Mouse (Mus musculus) CH12F3 (cell line): ENCODE data around the gene Dusp15.

Experiments
- in situ Hi-C: fragments of 300-500 bp; cut with MboI; formaldehyde crosslinking; loops from 2 replicates; pipeline ENCODE4 v1.14.3; 2020; ENCODE audit warnings: low sequenced_read_pairs

The Dusp15 gene

GRCm38 (mm10) chr2:152931456-152932160 is 19.9 kb downstream of the Dusp15 start:
- in situ Hi-C loops = no loop called here

- in situ Hi-C loops = no loop called here
These were observed 21.2 kb downstream of the Dusp15 start for GRCm38 (mm10) chr2:152930276-152930675.

GRCm38 (mm10) chr2:152928988-152929370 is 22.5 kb downstream of the Dusp15 start:
- in situ Hi-C loops = no loop called here

GRCm38 (mm10) chr2:152928219-152928987 is 23.1 kb downstream of the Dusp15 start:
- in situ Hi-C loops = no loop called here

GRCm38 (mm10) chr2:152927371-152927770 is 24.1 kb downstream of the Dusp15 start:
- in situ Hi-C loops = no loop called here

- in situ Hi-C loops = no loop called here
These were observed 24.6 kb downstream of the Dusp15 start for GRCm38 (mm10) chr2:152926896-152927295.

- in situ Hi-C loops = no loop called here
These were observed 26.2 kb downstream of the Dusp15 start for GRCm38 (mm10) chr2:152925189-152925872.

- in situ Hi-C loops = loop anchor here (25.0 kb wide), 1 partner anchor 488 kb away; no protein-coding TSS in a partner anchor
These were observed 27.0 kb downstream of the Dusp15 start for GRCm38 (mm10) chr2:152924543-152924942.

GRCm38 (mm10) chr2:152924128-152924527 is 27.4 kb downstream of the Dusp15 start:
- in situ Hi-C loops = loop anchor here (25.0 kb wide), 1 partner anchor 488 kb away; no protein-coding TSS in a partner anchor

GRCm38 (mm10) chr2:152923621-152924020 is 27.9 kb downstream of the Dusp15 start:
- in situ Hi-C loops = loop anchor here (25.0 kb wide), 1 partner anchor 489 kb away; no protein-coding TSS in a partner anchor

GRCm38 (mm10) chr2:152922376-152922775 is 29.1 kb downstream of the Dusp15 start:
- in situ Hi-C loops = loop anchor here (25.0 kb wide), 1 partner anchor 490 kb away; no protein-coding TSS in a partner anchor

GRCm38 (mm10) chr2:152917671-152918070 is 33.8 kb downstream of the Dusp15 start:
- in situ Hi-C loops = loop anchor here (10.0 to 25.0 kb wide), 2 partner anchors 227 to 495 kb away; no protein-coding TSS in a partner anchor

GRCm38 (mm10) chr2:152916111-152916510 is 35.4 kb downstream of the Dusp15 start:
- in situ Hi-C loops = loop anchor here (10.0 to 25.0 kb wide), 2 partner anchors 229 to 496 kb away; no protein-coding TSS in a partner anchor

- in situ Hi-C loops = loop anchor here (10.0 to 25.0 kb wide), 2 partner anchors 229 to 497 kb away; no protein-coding TSS in a partner anchor
These were observed 36.0 kb downstream of the Dusp15 start for GRCm38 (mm10) chr2:152915453-152915852.

GRCm38 (mm10) chr2:152914310-152915120 is 37.0 kb downstream of the Dusp15 start:
- in situ Hi-C loops = loop anchor here (10.0 to 25.0 kb wide), 2 partner anchors 230 to 498 kb away; no protein-coding TSS in a partner anchor

- in situ Hi-C loops = loop anchor here (10.0 to 25.0 kb wide), 2 partner anchors 231 to 499 kb away; no protein-coding TSS in a partner anchor
These were observed 38.0 kb downstream of the Dusp15 start for GRCm38 (mm10) chr2:152913471-152913870.

GRCm38 (mm10) chr2:152911432-152911831 is 40.1 kb downstream of the Dusp15 start:
- in situ Hi-C loops = loop anchor here (10.0 to 25.0 kb wide), 2 partner anchors 233 to 501 kb away; no protein-coding TSS in a partner anchor

- in situ Hi-C loops = loop anchor here (10.0 to 25.0 kb wide), 2 partner anchors 234 to 501 kb away; no protein-coding TSS in a partner anchor
These were observed 40.5 kb downstream of the Dusp15 start, which contains the start of gene Mylk2 for GRCm38 (mm10) chr2:152911031-152911430. TSS of gene Mylk2 (plus strand) at chr2:152911352.

- in situ Hi-C loops = loop anchor here (10.0 to 25.0 kb wide), 2 partner anchors 235 to 502 kb away; no protein-coding TSS in a partner anchor
These were observed 41.6 kb downstream of the Dusp15 start for GRCm38 (mm10) chr2:152909848-152910247.
